Mouse (Mus musculus) Patski (cell line): Measurements from ENCODE around the gene P2ry2. TPM values are rescaled to one million over a fixed set of nuclear protein-coding genes. Genes with fewer than 3 reads are reported as not detected.

Experiments
- ATAC-seq: fragments of 100-300 bp; one replicate; pipeline ENCODE4 v1.8.0; 2021
- CTCF ChIA-PET: fragments of 350-600 bp; sonication (Branson Sonifier 250); formaldehyde crosslinking; loops from one replicate; lab custom pipeline; 2022; ENCODE audit warnings: inconsistent platforms; lab: Charles Lee
- POLR2A ChIA-PET: fragments of 350-600 bp; sonication (Branson Sonifier 250); formaldehyde crosslinking; loops from one replicate; lab custom pipeline; 2022; ENCODE audit warnings: antibody characterized with exemption, inconsistent platforms; lab: Charles Lee
- DNase-seq: peaks from one replicate; pipeline ENCODE4 v3.0.0-alpha.2; 2011; ENCODE audit warnings: low read depth, low spot score
- H3K27me3 ChIP-seq: fragments of 371-371 bp; one replicate; pipeline ENCODE4 v1.5.1; 2021
- CTCF ChIP-seq: fragments of 100-300 bp; IDR thresholded peaks from one replicate; pipeline ENCODE4 v1.5.1; 2021
- in situ Hi-C: fragments of 300-500 bp; cut with MboI; formaldehyde crosslinking; loops from 3 replicates; pipeline ENCODE4 v1.11.1; 2018; ENCODE audit warnings: low pct_unique_long_range_greater_than_20kb, mixed read lengths
- polyA plus RNA-seq: library from polyadenylated mRNA; unstranded; gene quantifications from one replicate; pipeline ENCODE4 v1.2.3, GENCODE M21; 2021

P2ry2 gene
- polyA plus RNA-seq, 1 experiment from 2014 or later: 6.6 TPM

DNA sequence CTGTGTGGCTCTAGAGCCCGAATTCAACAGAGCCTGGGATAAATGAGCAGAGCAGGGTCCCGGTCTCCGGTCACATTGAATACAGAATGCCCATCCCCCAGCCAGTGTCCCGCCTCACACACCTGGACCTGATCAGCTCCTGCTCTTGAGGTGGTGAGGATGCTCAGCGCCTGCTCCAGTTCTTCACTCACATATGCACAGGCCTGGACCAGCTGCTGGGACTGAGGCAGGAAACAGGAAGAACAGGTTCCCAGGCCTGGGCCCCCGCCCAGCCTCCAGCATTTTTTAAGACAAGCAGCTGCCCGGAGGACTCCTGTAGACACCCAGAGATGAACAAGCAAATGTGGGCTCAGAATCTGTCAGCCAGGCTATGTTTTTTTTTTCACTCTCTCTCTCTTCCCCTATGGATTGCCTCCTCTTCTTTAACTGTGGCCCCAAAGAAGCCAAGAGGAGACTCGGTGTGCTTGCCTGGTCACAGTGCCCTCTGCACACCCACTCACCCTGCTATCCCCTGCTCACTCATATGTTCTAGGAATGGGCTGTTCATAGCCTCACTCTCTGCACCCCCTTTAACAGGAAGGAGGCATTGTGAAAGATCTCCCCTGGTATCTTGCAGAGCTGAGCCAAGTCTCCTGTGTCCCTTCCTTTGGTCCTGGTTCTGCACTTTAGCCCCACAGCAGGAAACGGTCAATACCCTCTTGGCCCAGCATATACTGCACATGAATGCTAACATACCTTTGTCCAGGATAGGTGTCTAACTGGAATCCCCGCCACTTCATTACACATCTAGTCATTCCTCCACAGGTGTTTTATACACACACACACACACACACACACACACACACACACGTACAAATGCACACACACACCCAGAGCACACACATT is 9.0 kb downstream of the P2ry2 start:
- no peak for TF ChIP-seq CTCF
- no peak for ATAC-seq
- H3K27me3 ChIP-seq: no peaks in the 10 kb centered on the region
- in situ Hi-C loops: no loop called here
- POLR2A ChIA-PET: no interaction called here
- CTCF ChIA-PET: interaction anchor here (0.9 to 2.9 kb wide), 2 partner anchors 10 to 16 kb away, joined by 3 to 7 read pairs; no protein-coding TSS in a partner anchor
- DNase-seq: no peak

DNA sequence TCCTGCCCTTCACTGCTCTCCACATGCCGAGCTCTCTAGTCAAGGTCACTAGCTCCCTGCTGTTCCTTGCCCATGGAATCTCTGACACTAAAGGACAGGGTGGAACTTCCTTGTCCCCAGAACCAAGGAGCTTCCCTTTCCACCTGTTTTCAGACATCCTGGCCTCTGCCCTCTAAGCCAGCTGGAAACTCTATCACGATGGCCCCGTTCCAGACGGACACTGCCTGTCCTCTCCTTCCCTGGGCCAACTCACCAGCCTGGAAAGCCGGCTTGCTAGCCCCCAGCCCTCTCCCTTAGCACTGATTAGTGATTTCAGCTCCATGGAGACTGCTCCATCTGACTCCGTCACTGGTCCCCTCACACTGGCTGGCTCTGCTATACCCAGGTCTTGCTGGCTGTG is 10.4 kb downstream of the P2ry2 start:
- POLR2A ChIA-PET: interaction anchor here (1.1 kb wide), 1 partner anchor 19 kb away, joined by 4 read pairs; no protein-coding TSS in a partner anchor
- no peak for DNase-seq
- ATAC-seq: no peak
- CTCF ChIA-PET: interaction anchor here (2.9 kb wide), 1 partner anchor 9 kb away, joined by 7 read pairs; no protein-coding TSS in a partner anchor
- H3K27me3 ChIP-seq: no peaks in the 10 kb centered on the region
- in situ Hi-C loops: no loop called here
- no peak for TF ChIP-seq CTCF

DNA sequence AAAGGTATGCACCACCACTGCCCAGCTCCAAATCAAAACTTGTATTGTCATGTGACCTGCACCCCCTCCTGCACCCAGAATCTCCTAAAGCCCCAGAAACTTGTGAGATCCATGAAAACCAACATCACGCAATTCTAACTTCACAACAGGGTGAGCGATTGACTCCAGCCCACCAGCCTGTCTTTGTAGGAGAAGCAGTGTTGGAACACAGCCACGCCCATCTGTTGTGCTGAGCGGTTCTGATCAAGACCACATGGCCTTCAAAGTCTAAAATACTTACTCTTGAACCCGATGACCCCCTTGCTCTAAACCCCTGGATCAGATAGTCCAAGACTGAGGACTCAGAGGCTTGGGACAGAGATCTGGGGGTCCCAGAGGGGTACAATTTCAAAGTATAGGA is 13.0 kb downstream of the P2ry2 start:
- in situ Hi-C loops: no loop called here
- TF ChIP-seq CTCF: no peak
- ATAC-seq: no peak
- CTCF ChIA-PET: no interaction called here
- POLR2A ChIA-PET: no interaction called here
- H3K27me3 ChIP-seq: no peaks in the 10 kb centered on the region
- DNase-seq: no peak

DNA sequence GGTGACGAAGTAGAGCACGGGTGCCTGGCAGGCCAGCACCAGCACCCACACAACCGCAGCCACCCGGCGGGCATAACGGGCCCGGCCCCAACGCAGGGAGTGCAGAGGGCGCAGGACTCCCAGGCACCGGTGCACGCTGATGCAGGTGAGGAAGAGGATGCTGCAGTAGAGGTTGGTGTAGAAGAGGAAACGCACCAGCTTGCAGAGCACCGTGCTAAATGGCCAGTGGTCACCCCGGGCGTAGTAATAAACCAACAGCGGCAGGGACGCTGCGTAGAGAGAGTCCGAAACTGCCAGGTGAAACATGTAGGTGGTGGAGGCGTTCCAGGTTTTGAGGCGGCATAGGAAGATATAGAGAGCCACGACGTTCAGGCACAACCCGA is 14.1 kb downstream of the P2ry2 start:
- no peak for DNase-seq
- ChIA-PET POLR2A (no interaction called here), CTCF (no interaction called here)
- no peak for TF ChIP-seq CTCF
- no peaks in the 10 kb centered on the region for H3K27me3 ChIP-seq
- in situ Hi-C loops: no loop called here
- ATAC-seq: no peak

DNA sequence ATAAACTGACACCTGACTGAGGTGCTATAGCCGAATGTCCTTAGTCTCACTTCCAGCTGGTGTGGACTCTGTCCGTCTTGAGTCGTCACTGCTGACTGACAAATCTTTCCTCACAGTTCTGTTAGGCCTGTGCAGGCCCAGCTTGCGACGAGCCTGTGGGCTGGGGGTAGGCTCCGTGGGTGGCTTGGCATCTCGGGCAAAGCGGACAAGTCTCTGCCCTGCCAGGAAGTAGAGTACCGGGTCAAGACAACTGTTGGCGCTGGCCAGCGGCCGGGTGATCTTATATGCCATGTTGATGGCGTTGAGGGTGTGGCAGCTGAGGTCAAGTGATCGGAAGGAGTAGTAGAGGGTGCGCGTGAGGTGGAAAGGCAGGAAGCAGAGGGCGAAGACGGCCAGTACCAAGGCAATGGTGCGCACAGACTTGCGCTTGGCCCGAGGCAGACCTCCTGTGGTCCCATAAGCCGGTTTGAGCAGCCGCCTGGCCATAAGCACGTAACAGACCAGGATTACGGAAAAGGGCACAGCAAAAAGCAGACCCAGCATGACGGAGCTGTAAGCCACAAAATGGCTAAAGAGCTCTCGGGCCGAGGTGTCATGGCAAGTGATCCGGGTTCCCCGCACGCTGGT is 14.6 kb downstream of the P2ry2 start:
- ATAC-seq (no peak), DNase-seq (no peak)
- no peaks in the 10 kb centered on the region for H3K27me3 ChIP-seq
- in situ Hi-C loops: no loop called here
- TF ChIP-seq CTCF: no peak
- POLR2A ChIA-PET: no interaction called here
- CTCF ChIA-PET: no interaction called here

DNA sequence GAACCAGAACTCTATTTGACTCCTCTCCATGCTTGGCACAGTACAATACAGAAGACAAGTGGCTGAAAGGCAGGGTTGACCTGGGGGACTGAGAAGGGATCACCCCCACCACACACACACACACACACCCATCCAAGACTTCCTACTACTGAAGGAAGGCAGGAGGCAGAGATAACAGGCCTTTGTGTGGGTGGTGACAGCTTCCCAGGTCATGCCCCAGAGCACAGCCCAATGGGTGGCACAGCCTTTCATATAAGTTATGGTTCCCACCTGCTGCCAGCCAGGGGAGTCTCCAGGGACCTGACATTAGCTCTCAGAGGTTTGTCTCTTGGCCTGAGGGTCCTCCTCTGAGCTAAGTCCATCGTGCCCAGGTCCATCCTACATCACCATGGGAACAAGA is 15.5 kb downstream of the P2ry2 start:
- in situ Hi-C loops: no loop called here
- POLR2A ChIA-PET: no interaction called here

DNA sequence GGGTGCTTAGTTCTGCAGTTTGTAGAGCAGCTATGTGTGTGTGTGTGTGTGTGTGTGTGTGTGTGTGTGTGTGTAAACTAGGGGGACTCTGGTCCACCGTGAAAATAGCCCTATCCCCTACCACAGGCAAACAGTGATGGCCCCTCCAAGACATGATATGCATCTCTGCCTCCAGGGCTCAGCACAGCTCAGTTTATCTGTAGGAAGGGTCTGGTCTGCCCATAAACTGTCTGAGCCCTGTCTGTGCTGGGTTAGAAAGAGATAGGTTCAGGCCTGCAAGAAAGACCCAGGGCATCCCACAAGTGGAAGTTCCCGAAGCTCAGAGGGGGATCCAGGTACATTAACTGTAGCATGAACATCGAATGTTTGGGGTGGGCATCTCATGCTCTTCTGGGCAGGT is 16.7 kb downstream of the P2ry2 start:
- no peak for TF ChIP-seq CTCF
- in situ Hi-C loops: no loop called here
- DNase-seq: no peak
- CTCF ChIA-PET: interaction anchor here (1.1 kb wide), 1 partner anchor 10 kb away, joined by 4 read pairs; no protein-coding TSS in a partner anchor
- ATAC-seq: no peak
- no peaks in the 10 kb centered on the region for H3K27me3 ChIP-seq
- POLR2A ChIA-PET: no interaction called here

More for the DNA sequence above, 15.5 kb downstream of the P2ry2 start:
- ATAC-seq (no peak), DNase-seq (no peak)
- no peak for TF ChIP-seq CTCF
- CTCF ChIA-PET: interaction anchor here (1.0 kb wide), 1 partner anchor 9 kb away, joined by 3 read pairs; no protein-coding TSS in a partner anchor
- H3K27me3 ChIP-seq: no peaks in the 10 kb centered on the region

DNA sequence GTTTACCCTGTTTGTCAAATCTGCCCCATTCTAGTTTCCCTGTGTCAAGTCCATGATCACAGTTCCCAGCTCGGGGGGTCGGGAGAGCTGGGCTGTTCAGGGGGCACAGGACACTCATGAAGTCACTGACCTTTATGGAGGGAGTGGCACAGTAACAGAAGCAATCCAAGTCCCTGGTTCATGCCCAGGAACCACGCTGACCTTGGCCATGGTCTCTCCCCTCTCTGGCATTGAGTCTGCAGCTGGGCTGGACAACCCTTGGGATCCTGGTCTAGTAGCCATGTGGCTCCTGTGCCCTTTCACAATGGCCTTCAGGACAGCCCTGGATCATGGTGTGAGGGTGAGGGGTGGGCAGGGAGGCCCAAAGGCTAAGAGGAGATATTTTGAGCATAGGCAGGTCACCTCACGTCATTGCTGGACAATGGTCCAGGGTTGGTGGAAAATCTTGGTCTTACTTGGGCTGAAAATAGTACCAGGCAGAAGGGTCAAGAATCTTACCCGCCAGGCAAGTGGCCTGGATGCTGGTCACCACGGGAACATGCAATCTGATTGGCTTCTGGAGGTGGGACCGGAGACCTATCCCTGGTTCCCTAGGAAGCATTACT is 17.3 kb downstream of the P2ry2 start:
- ATAC-seq: no peak
- in situ Hi-C loops: no loop called here
- no peak for TF ChIP-seq CTCF
- ChIA-PET CTCF (interaction anchor here (1.1 kb wide), 1 partner anchor 10 kb away, joined by 4 read pairs; no protein-coding TSS in a partner anchor), POLR2A (interaction anchor here (0.6 kb wide), 1 partner anchor 17 kb away, joined by 3 read pairs; the partner anchor contains the start of gene P2ry2)
- no peaks in the 10 kb centered on the region for H3K27me3 ChIP-seq
- no peak for DNase-seq

DNA sequence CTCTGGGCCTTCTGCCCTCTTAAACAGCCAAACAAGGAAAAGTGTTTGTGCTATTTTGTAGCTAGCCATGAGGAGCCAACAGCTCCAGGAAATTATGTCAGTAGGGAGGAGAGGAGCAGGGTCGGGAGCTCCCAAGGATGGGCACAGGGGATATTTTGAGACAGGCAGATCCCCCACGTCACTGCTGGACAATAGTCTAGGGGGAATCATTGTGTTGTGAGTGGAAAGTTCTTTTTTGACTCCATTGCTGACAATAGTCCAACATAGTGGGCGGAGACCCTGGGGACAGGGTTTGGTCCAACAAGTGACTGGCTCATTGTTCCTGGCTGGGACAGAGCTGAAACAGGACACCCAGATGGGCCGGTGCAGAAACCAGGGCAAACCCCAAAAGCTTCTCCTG is 19.5 kb downstream of the P2ry2 start:
- ChIA-PET POLR2A (interaction anchor here (1.1 kb wide), 1 partner anchor 12 kb away, joined by 5 read pairs; no protein-coding TSS in a partner anchor), CTCF (interaction anchor here (0.6 to 7.6 kb wide), 6 partner anchors 9 to 265 kb away, joined by 3 to 118 read pairs (median 5); no protein-coding TSS in a partner anchor)
- no peak for DNase-seq
- in situ Hi-C loops: no loop called here
- no peaks in the 10 kb centered on the region for H3K27me3 ChIP-seq
- no peak for TF ChIP-seq CTCF
- ATAC-seq: no peak

DNA sequence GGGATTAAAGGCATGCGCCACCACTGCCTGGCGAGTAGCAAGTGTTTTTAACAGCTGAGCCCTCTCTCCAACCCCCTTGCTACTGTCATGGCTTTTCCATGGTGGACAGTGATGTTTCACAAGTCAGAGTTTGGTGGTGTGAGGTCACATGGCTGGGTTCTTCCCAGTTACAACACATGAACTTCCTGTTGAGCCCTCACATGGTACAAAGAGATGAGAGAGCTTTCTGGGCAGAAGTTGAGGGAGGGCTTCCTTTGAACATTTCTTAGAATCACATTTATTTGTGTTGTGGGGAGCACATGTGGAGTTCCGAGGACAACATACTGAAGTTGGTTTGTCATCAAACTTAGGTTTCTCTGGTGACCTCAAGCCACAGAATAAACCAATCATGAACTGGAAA is 20.7 kb downstream of the P2ry2 start:
- in situ Hi-C loops: no loop called here
- DNase-seq (no peak), ATAC-seq (no peak)
- TF ChIP-seq CTCF: no peak
- ChIA-PET POLR2A (no interaction called here), CTCF (interaction anchor here (3.4 to 7.6 kb wide), 2 partner anchors 14 to 60 kb away, joined by 10 to 118 read pairs; no protein-coding TSS in a partner anchor)
- H3K27me3 ChIP-seq: no peaks in the 10 kb centered on the region
